Mouse (Mus musculus): ENCODE results near the gene Trim40. TPM values are rescaled to one million over a fixed set of nuclear protein-coding genes. Genes with fewer than 3 reads are reported as not detected.

Gene Trim40
- polyA plus RNA-seq, 1 experiment from 2014 or later, result not detected

DNA sequence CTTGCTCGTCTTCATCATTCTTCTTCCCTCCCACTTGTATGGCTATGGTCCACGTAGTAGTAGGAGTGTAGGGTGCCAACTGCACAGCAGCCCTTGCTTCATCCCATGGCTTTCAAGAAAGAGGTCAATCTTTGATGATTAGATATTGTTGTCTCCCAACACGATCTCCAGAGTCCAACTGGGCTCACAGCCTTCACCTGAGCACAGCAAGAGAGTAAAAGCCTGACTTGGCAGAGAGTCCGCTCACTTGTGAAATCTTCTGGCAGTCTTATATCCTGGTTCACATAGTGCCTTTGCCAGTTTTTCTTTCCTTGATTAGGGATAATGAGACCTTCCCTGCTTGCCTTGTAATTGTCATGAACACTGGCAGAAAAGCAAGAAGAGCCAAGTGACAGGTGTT, 33.7 kb downstream of the Trim40 start:
- DNase-seq (ENCODE audit: low spot score), result no peak
- Histone ChIP-seq H3K4me1 (ENCODE audit: control insufficient read depth, insufficient read depth, low read length) (no peaks in the 10 kb centered on the region), H3K36me3 (ENCODE audit: control insufficient read depth, insufficient read depth, low read length) (peaks cover 11% of the 10 kb centered on the region), H3K4me3 (ENCODE audit: low read depth, low read length) (no peak overlapping the region), H3K9ac (ENCODE audit: low read length) (no peak overlapping the region), H3K9me3 (ENCODE audit: control insufficient read depth, low read length) (no peaks in the 10 kb centered on the region), H3K27ac (ENCODE audit: low read depth, low read length) (no peak overlapping the region), H3K27me3 (ENCODE audit: control insufficient read depth, insufficient read depth, low read length) (no peaks in the 10 kb centered on the region), H3K4me2 (ENCODE audit: low read depth) (no peak overlapping the region)
- ATAC-seq (ENCODE audit: insufficient read depth, low FRiP score, low TSS enrichment), result no peak
- WGBS, result 95% methylated on average over 4 of the region's 4 CpGs

DNA sequence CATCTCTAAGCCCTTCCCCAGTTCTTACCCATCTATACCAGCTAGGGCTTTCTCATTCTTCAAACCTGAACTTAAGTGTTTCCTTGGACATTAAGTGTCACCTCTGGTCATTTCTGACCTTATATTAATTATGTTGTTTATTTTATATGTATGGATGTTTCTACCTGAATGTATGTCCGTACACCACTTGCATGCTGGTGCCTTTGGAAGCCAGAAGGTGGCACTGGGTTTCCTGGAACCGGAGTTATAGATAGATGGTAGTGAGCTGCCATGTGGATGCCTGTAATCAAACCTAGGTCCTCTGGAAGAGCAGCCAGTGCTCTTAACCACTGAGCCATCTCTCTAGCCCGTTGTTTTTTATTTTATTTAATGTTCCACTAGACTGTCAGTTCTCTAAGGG, 34.4 kb downstream of the Trim40 start:
- Histone ChIP-seq H3K27me3 (ENCODE audit: control insufficient read depth, insufficient read depth, low read length) (no peaks in the 10 kb centered on the region), H3K4me2 (ENCODE audit: low read depth) (no peak overlapping the region), H3K36me3 (ENCODE audit: control insufficient read depth, insufficient read depth, low read length) (peaks cover 13% of the 10 kb centered on the region), H3K4me3 (ENCODE audit: low read depth, low read length) (no peak overlapping the region), H3K4me1 (ENCODE audit: control insufficient read depth, insufficient read depth, low read length) (no peaks in the 10 kb centered on the region), H3K9me3 (ENCODE audit: control insufficient read depth, low read length) (no peaks in the 10 kb centered on the region), H3K9ac (ENCODE audit: low read length) (no peak overlapping the region), H3K27ac (ENCODE audit: low read depth, low read length) (no peak overlapping the region)
- 94% methylated on average over 3 of the region's 3 CpGs for WGBS
- ATAC-seq (ENCODE audit: insufficient read depth, low FRiP score, low TSS enrichment) (no peak), DNase-seq (ENCODE audit: low spot score) (no peak)

DNA sequence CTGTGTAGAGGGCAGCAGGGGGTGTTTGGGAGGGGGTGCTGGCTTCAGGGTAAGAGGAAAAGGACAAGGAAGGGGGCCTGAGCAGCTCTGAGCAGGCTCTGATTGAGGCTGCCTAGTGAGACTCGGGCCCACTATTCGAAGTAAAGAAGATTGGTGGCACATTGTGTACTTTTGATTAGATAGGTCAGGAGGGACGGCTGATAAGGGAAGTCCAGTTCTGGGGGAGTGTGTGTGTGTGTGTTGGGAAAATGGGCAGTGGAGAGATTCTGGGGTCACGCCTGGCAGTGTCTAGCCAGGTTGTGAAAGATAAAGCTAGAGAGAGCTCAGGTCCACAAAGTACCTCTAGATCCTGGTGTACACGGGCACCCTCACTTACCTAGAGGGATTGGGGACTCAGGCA, 38.3 kb downstream of the Trim40 start:
- Histone ChIP-seq H3K27ac (ENCODE audit: low read depth, low read length) (no peak overlapping the region), H3K9me3 (ENCODE audit: control insufficient read depth, low read length) (no peaks in the 10 kb centered on the region), H3K36me3 (ENCODE audit: control insufficient read depth, insufficient read depth, low read length) (peaks cover 9% of the 10 kb centered on the region), H3K4me2 (ENCODE audit: low read depth) (no peak overlapping the region), H3K4me1 (ENCODE audit: control insufficient read depth, insufficient read depth, low read length) (no peaks in the 10 kb centered on the region), H3K4me3 (ENCODE audit: low read depth, low read length) (no peak overlapping the region), H3K27me3 (ENCODE audit: control insufficient read depth, insufficient read depth, low read length) (no peaks in the 10 kb centered on the region), H3K9ac (ENCODE audit: low read length) (no peak overlapping the region)
- 88% methylated on average over 5 of the region's 5 CpGs for WGBS
- no peak for DNase-seq (ENCODE audit: low spot score)
- ATAC-seq (ENCODE audit: insufficient read depth, low FRiP score, low TSS enrichment), result no peak

DNA sequence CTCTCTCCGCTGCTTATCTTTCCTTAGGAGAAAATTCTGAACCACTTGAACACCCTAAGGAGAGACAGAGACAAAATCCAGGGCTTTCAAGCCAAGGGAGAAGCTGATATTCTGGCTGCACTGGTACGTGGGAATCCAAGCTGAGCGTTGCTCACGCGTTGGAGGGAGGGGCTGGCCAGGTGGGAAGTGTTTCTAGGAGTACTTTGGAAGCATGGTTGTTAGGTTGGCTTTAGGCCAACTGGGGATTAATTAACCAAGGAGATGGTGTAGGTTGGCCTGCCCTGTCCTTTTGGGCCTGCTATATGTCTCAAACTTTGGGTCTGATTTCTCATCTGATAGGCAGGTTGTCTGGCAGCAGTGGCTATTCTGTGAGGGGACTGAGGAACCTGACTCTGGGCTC, 38.7 kb downstream of the Trim40 start:
- Histone ChIP-seq H3K27ac (ENCODE audit: low read depth, low read length) (no peak overlapping the region), H3K36me3 (ENCODE audit: control insufficient read depth, insufficient read depth, low read length) (peaks cover 8% of the 10 kb centered on the region), H3K9me3 (ENCODE audit: control insufficient read depth, low read length) (no peaks in the 10 kb centered on the region), H3K4me2 (ENCODE audit: low read depth) (no peak overlapping the region), H3K27me3 (ENCODE audit: control insufficient read depth, insufficient read depth, low read length) (no peaks in the 10 kb centered on the region), H3K4me1 (ENCODE audit: control insufficient read depth, insufficient read depth, low read length) (no peaks in the 10 kb centered on the region), H3K9ac (ENCODE audit: low read length) (no peak overlapping the region), H3K4me3 (ENCODE audit: low read depth, low read length) (no peak overlapping the region)
- WGBS, result 96% methylated on average over 5 of the region's 5 CpGs
- ATAC-seq (ENCODE audit: insufficient read depth, low FRiP score, low TSS enrichment) (no peak), DNase-seq (ENCODE audit: low spot score) (no peak)

DNA sequence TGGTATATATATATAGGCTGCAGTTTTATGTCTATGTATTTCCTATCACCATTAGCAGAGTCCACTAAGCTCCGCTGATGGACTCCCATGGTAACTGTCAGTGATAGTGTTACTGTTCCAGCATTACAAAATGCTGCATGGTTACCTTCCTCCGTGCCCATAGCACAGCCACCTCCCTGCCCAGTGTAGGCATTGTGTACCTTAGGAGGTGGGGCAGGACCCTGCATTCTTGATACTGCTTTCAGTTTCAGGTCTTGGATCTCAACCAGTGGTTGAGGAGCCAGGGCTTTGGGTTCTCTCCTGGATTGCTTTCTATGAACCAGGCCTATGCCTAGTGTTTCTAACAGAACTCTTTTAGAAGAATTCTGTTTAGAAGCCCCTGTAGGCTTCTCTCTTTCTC, 39.9 kb downstream of the Trim40 start:
- Histone ChIP-seq H3K9me3 (ENCODE audit: control insufficient read depth, low read length) (no peaks in the 10 kb centered on the region), H3K4me2 (ENCODE audit: low read depth) (no peak overlapping the region), H3K9ac (ENCODE audit: low read length) (no peak overlapping the region), H3K27ac (ENCODE audit: low read depth, low read length) (no peak overlapping the region), H3K4me3 (ENCODE audit: low read depth, low read length) (no peak overlapping the region), H3K27me3 (ENCODE audit: control insufficient read depth, insufficient read depth, low read length) (no peaks in the 10 kb centered on the region), H3K36me3 (ENCODE audit: control insufficient read depth, insufficient read depth, low read length) (peaks cover 7% of the 10 kb centered on the region), H3K4me1 (ENCODE audit: control insufficient read depth, insufficient read depth, low read length) (no peaks in the 10 kb centered on the region)
- no peak for ATAC-seq (ENCODE audit: insufficient read depth, low FRiP score, low TSS enrichment)
- DNase-seq (ENCODE audit: low spot score), result no peak
- WGBS, result 91% methylated on average over 2 of the region's 2 CpGs

DNA sequence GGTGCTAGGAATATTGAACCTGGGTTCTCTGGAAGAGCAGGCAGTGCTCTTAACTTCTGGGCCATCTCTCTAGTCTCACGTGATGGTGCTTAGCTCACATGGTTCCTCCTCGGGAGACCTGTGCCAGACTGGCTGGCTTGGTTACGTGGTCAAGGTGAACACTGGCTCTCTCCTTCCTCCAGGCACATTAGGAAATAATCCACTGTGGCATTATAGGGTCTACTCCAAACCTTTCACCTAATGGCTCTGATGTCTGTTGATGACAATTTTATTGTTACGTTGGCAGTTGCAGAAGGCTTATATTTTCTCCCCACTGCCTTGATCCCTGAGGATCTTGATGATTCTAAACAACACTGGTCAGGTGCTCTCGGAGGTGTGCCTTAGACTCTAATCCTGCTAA, 41.0 kb downstream of the Trim40 start:
- H3K27me3 ChIP-seq (ENCODE audit: control insufficient read depth, insufficient read depth, low read length), result no peaks in the 10 kb centered on the region
- ATAC-seq (ENCODE audit: insufficient read depth, low FRiP score, low TSS enrichment) (no peak), DNase-seq (ENCODE audit: low spot score) (no peak)
- peaks cover 7% of the 10 kb centered on the region for H3K36me3 ChIP-seq (ENCODE audit: control insufficient read depth, insufficient read depth, low read length)
- H3K4me1 ChIP-seq (ENCODE audit: control insufficient read depth, insufficient read depth, low read length), result no peaks in the 10 kb centered on the region
- no peaks in the 10 kb centered on the region for H3K9me3 ChIP-seq (ENCODE audit: control insufficient read depth, low read length)
- 89% methylated on average over 5 of the region's 5 CpGs for WGBS
- H3K9ac ChIP-seq (ENCODE audit: low read length), result no peak overlapping the region
- no peak overlapping the region for H3K27ac ChIP-seq (ENCODE audit: low read depth, low read length)
- H3K4me3 ChIP-seq (ENCODE audit: low read depth, low read length), result no peak overlapping the region
- no peak overlapping the region for H3K4me2 ChIP-seq (ENCODE audit: low read depth)

DNA sequence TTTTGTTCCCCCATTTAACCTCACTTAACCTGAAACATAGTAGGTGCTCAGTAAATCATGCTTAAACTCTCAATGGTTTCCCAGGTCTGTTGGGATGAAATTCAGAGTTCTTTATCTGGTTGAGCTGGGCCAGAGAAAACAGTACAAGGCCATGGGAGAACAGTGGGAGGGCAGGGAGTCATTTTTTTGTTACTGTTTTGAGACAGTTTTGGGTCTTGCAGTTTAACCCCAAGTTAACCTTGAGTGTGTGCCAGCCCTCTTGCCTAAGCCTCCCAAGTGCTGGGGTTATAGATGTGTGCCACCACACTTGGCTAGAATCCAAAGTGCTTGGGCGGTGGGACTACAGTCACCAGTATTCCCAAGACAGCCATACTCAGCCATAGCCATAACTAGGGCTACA, 45.2 kb downstream of the Trim40 start:
- WGBS, result 86% methylated on average over 1 of the region's 1 CpGs
- Histone ChIP-seq H3K4me1 (ENCODE audit: control insufficient read depth, insufficient read depth, low read length) (no peaks in the 10 kb centered on the region), H3K4me3 (ENCODE audit: low read depth, low read length) (no peak overlapping the region), H3K27me3 (ENCODE audit: control insufficient read depth, insufficient read depth, low read length) (no peaks in the 10 kb centered on the region), H3K4me2 (ENCODE audit: low read depth) (no peak overlapping the region), H3K9ac (ENCODE audit: low read length) (no peak overlapping the region), H3K9me3 (ENCODE audit: control insufficient read depth, low read length) (no peaks in the 10 kb centered on the region), H3K27ac (ENCODE audit: low read depth, low read length) (no peak overlapping the region), H3K36me3 (ENCODE audit: control insufficient read depth, insufficient read depth, low read length) (no peaks in the 10 kb centered on the region)
- ATAC-seq (ENCODE audit: insufficient read depth, low FRiP score, low TSS enrichment) (no peak), DNase-seq (ENCODE audit: low spot score) (no peak)

DNA sequence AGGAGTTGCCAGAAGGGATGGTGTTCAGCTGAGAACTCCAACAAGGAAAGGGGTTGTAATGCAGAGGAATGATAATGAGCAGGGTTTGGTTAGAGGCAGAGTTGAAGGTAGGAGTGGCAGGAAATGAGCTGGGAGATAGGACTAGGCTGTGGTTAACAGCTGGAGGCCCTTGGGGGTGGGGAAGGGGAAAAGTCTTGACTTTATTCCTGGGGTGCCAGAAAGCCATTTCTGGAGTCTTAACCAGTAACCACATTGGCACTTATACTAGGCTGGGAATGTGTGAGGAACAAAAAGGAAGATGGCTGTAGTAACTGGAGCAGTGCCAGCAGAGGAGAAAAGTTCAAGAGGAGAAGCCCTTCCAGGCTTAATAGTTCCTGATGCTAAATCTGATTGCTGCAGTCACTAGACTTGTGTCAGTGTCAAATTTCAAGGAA, 45.6 kb downstream of the Trim40 start:
- H3K36me3 ChIP-seq (ENCODE audit: control insufficient read depth, insufficient read depth, low read length), result no peaks in the 10 kb centered on the region
- H3K9me3 ChIP-seq (ENCODE audit: control insufficient read depth, low read length), result no peaks in the 10 kb centered on the region
- no peaks in the 10 kb centered on the region for H3K4me1 ChIP-seq (ENCODE audit: control insufficient read depth, insufficient read depth, low read length)
- no peaks in the 10 kb centered on the region for H3K27me3 ChIP-seq (ENCODE audit: control insufficient read depth, insufficient read depth, low read length)
- no peak overlapping the region for H3K9ac ChIP-seq (ENCODE audit: low read length)
- H3K4me2 ChIP-seq (ENCODE audit: low read depth), result no peak overlapping the region
- H3K4me3 ChIP-seq (ENCODE audit: low read depth, low read length), result no peak overlapping the region
- DNase-seq (ENCODE audit: low spot score), result no peak
- H3K27ac ChIP-seq (ENCODE audit: low read depth, low read length), result no peak overlapping the region
- no peak for ATAC-seq (ENCODE audit: insufficient read depth, low FRiP score, low TSS enrichment)

DNA sequence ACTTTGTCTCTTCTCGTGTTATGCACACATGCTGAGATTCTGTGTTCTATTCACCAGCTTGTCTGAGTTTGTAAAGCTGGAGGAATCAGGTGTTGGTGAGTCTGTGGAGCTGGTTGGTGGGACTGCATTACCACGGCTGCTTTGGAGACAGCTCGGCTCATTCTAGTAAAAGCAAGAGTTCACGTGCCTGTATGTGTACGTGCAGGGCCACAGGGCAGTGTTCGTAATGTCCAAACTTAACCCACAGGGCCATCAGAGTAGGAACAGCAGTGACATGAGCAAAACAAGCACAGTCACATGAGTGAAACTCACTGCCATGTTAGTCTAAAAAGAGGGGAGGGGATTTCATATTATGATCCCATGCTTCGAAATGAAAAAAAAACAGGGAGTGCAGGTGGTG, 46.2 kb downstream of the Trim40 start:
- WGBS, result 81% methylated on average over 7 of the region's 7 CpGs
- Histone ChIP-seq H3K4me3 (ENCODE audit: low read depth, low read length) (no peak overlapping the region), H3K4me2 (ENCODE audit: low read depth) (no peak overlapping the region), H3K27ac (ENCODE audit: low read depth, low read length) (no peak overlapping the region), H3K4me1 (ENCODE audit: control insufficient read depth, insufficient read depth, low read length) (no peaks in the 10 kb centered on the region), H3K36me3 (ENCODE audit: control insufficient read depth, insufficient read depth, low read length) (no peaks in the 10 kb centered on the region), H3K27me3 (ENCODE audit: control insufficient read depth, insufficient read depth, low read length) (no peaks in the 10 kb centered on the region), H3K9ac (ENCODE audit: low read length) (no peak overlapping the region), H3K9me3 (ENCODE audit: control insufficient read depth, low read length) (no peaks in the 10 kb centered on the region)
- no peak for ATAC-seq (ENCODE audit: insufficient read depth, low FRiP score, low TSS enrichment)
- DNase-seq (ENCODE audit: low spot score), result no peak
